Mouse (Mus musculus) C2C12 (cell line): ENCODE data around the gene Olfr1410.

ENCODE experiments used
- CEBPB ChIP-seq: IDR thresholded peaks from one replicate; pipeline ENCODE4 v1.6.1; 2011; ENCODE audit warnings: low read depth, mild to moderate bottlenecking, control low read depth, moderate library complexity
- CTCF ChIP-seq: IDR thresholded peaks from one replicate; pipeline ENCODE4 v1.5.1; 2011; ENCODE audit not compliant: control insufficient read depth, insufficient read depth, insufficient read length
- FOSL1 ChIP-seq: IDR thresholded peaks from one replicate; pipeline ENCODE4 v1.8.0; 2011; ENCODE audit warnings: mild to moderate bottlenecking, low read length; ENCODE audit not compliant: poor library complexity, insufficient read depth, severe bottlenecking
- MAX ChIP-seq: IDR thresholded peaks from one replicate; pipeline ENCODE4 v1.6.1; 2011; ENCODE audit warnings: mild to moderate bottlenecking, control low read depth
- MYOD1 ChIP-seq: IDR thresholded peaks from one replicate; pipeline ENCODE4 v1.6.1; 2011; ENCODE audit warnings: low read depth; ENCODE audit not compliant: control insufficient read depth, insufficient read length
- MYOG ChIP-seq: IDR thresholded peaks from one replicate; pipeline ENCODE4 v1.6.1; 2011; ENCODE audit not compliant: control insufficient read depth, insufficient read length; ENCODE audit errors: extremely low read depth
- USF1 ChIP-seq: IDR thresholded peaks from one replicate; pipeline ENCODE4 v1.6.1; 2011; ENCODE audit warnings: low read depth, mild to moderate bottlenecking, control low read depth, moderate library complexity

DNA sequence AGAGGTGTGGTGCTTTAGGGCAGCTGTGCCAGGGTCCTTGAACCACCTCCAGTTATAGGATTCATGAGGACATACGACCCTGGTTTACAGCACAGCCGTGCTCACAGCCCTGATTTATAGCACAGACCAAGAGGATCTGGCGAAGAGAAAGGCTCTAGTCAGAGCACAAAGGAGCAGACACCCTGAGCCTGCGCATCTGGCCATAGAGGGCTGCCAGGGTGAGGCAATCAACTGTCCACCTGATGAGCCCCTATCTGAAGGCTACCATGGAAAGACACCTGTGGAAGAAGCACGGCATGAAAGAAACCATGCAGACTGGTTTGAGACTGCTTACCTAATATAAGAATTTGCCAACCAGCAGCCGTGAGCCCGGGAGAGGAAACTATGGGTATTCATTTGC is 41.0 kb downstream of the Olfr1410 start:
- no peak for TF ChIP-seq CTCF
- TF ChIP-seq MAX, result no peak
- no peak for TF ChIP-seq MYOG
- TF ChIP-seq USF1, result no peak
- TF ChIP-seq FOSL1, result no peak
- TF ChIP-seq CEBPB, result no peak
- no peak for TF ChIP-seq MYOD1
